Mouse (Mus musculus) spleen, adult 2 months (tissue): ENCODE data around the gene Rasl11a. TPM values are rescaled to one million over a fixed set of nuclear protein-coding genes. Genes with fewer than 3 reads are reported as not detected.

Source experiments
- DNase-seq, 2 experiments: peaks; one replicate each; pipeline versions ENCODE4 v3.0.0 to v3.0.0-alpha.2; 2012 to 2021; ENCODE audit warnings: low spot score in 2 of 2, low read depth in 1 of 2
- H3K27ac ChIP-seq: fragments of 200-500 bp; 2 replicates; pipeline ENCODE4 v1.5.1; 2012; ENCODE audit warnings: low read length, inconsistent platforms; ENCODE audit not compliant: insufficient read depth
- H3K27me3 ChIP-seq: fragments of 200-500 bp; 2 replicates; pipeline ENCODE4 v1.6.1; 2012; ENCODE audit warnings: mild to moderate bottlenecking, moderate library complexity, low read length, inconsistent platforms; ENCODE audit not compliant: control insufficient read depth, insufficient read depth
- H3K36me3 ChIP-seq: fragments of 200-500 bp; 2 replicates; pipeline ENCODE4 v1.6.1; 2012; ENCODE audit warnings: mild to moderate bottlenecking, low read length, inconsistent platforms; ENCODE audit not compliant: control insufficient read depth, insufficient read depth
- H3K4me1 ChIP-seq: fragments of 200-500 bp; 2 replicates; pipeline ENCODE4 v1.6.1; 2011; ENCODE audit warnings: inconsistent platforms; ENCODE audit not compliant: control insufficient read depth, insufficient read depth, insufficient read length
- H3K4me3 ChIP-seq: fragments of 200-500 bp; 2 replicates; pipeline ENCODE4 v1.5.1; 2011; ENCODE audit warnings: mild to moderate bottlenecking, inconsistent platforms; ENCODE audit not compliant: insufficient read depth, insufficient read length; ENCODE audit errors: extremely low read depth
- CTCF ChIP-seq: fragments of 200-500 bp; IDR thresholded peaks from 2 replicates; pipeline ENCODE4 v1.5.1; 2011; ENCODE audit warnings: mild to moderate bottlenecking, inconsistent platforms; ENCODE audit not compliant: insufficient read depth, insufficient read length, insufficient replicate concordance; ENCODE audit errors: extremely low read depth
- POLR2A ChIP-seq: fragments of 200-500 bp; IDR thresholded peaks from 2 replicates; pipeline ENCODE4 v1.6.1; 2011; ENCODE audit warnings: low read depth, low read length, inconsistent platforms
- WGBS: fragments of 180-500 bp; shearing (Covaris S2); methylation state at CpG from one replicate; pipeline ENCODE4 v1.1.7; 2018; 5-methylcytosine and 5-hydroxymethylcytosine counted together
- polyA plus RNA-seq: library from polyadenylated mRNA; depleted of rRNA; stranded (reverse); fragments of >200 nt; gene quantifications from 2 replicates; pipeline ENCODE4 v1.2.3, GENCODE M21; 2012; rRNA removed

Rasl11a gene
- 8.2 and 9.1 TPM in 2 replicates for polyA plus RNA-seq

DNA sequence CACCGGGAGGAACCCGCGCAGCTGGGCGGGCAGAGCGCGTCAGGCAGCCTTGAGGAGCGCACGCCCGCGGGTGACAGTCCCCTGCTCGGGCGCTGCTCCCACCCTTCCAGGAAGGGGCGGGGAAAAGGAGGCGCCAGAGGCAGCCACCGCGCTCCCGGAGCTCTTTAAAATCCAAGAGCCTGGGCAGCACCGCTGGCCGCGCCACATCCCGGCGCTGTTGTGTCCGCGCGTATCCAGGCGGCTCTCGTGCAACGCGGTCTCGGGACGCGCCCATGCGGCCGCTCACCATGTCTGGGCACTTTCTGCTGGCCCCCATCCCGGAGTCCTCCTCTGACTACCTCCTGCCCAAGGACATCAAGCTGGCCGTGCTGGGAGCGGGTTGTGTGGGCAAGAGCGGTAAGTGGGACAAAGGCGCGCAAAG lies at the start of gene Rasl11a:
Gene Rasl11a (plus strand): TSS at position 127 of the 421 bp plus-strand sequence.
- TF ChIP-seq CTCF (no peak), POLR2A (peak; percentile 13; the same call in 1 of the 2 replicates)
- peaks cover 9% of the 10 kb centered on the region for H3K27me3 ChIP-seq
- peak in 1 of 2 experiments; percentile 22 for DNase-seq
- no peaks in the 10 kb centered on the region for H3K36me3 ChIP-seq
- peak within 1 kb of the TSS; percentile 54 for H3K4me3 ChIP-seq
- peaks cover 8% of the 10 kb centered on the region for H3K4me1 ChIP-seq
- peak within 1 kb of the TSS; percentile 23 for H3K27ac ChIP-seq
- under 1% methylated on average over 40 of the region's 40 CpGs for WGBS

GRCm38 (mm10) chr5:146795728-146796127 lies 49.1 kb upstream of the Rasl11a start:
- H3K27me3 ChIP-seq, result no peaks in the 10 kb centered on the region
- no peaks in the 10 kb centered on the region for H3K36me3 ChIP-seq
- H3K27ac ChIP-seq, result no peak overlapping the region
- H3K4me3 ChIP-seq, result no peak overlapping the region
- WGBS, result 93% methylated on average over 13 of the region's 13 CpGs
- H3K4me1 ChIP-seq, result peaks cover 24% of the 10 kb centered on the region
- no peak for DNase-seq
- TF ChIP-seq POLR2A, result no peak
- TF ChIP-seq CTCF, result no peak

DNA sequence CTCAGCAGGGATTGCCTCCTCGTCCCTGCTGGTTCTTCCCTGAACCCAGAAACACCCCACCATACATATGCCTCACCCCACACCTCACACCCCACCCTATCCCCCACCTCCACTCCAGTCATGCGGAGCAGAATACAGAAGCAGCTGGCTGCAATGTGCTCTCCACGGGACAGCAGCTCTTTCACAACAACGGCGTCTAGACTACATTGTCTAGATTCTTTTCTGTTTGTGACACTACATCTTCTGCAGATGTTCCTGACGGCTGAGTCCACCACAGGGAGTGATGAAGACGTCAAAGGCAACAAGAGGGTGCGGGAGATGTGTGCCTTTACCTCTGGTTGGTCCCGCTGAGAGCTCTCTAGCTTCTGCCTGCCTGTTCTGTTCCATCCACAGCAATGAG lies 46.8 kb upstream of the Rasl11a start:
- Histone ChIP-seq H3K27me3 (no peaks in the 10 kb centered on the region), H3K4me1 (peaks cover 4% of the 10 kb centered on the region), H3K4me3 (no peak overlapping the region), H3K27ac (peak overlapping the region; percentile 26; the same call in 1 of the 2 replicates), H3K36me3 (no peaks in the 10 kb centered on the region)
- WGBS, result 61% methylated on average over 9 of the region's 9 CpGs
- DNase-seq, result no peak
- no peak for TF ChIP-seq POLR2A
- TF ChIP-seq CTCF, result no peak

DNA sequence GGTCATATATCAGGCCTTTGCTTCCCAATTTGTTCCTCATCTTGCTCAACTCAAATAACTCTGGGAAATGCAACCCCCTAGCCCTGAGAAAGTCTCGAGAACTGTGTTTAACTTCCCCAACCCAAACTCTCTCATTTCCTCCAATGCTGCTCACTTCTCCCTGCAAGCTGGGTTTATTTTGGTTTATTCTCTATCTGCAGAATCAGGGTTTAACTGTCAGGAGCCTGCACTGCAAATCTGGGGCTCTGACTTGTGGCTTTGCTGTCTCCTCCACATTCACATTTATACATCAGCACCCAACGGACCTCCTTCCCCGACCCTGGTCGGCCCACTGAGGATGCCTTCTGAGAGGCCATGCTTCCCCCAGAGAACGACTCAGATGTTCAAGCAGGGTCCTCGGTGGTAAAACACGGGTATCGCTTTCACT lies 38.9 kb upstream of the Rasl11a start:
- Histone ChIP-seq H3K36me3 (no peaks in the 10 kb centered on the region), H3K27me3 (no peaks in the 10 kb centered on the region), H3K4me3 (no peak overlapping the region), H3K27ac (peak overlapping the region; percentile 79), H3K4me1 (peaks cover 6% of the 10 kb centered on the region; the same call in 1 of the 2 replicates)
- no peak for DNase-seq
- no peak for TF ChIP-seq CTCF
- no peak for TF ChIP-seq POLR2A
- WGBS, result 9% methylated on average over 8 of the region's 8 CpGs

- Histone ChIP-seq H3K4me1 (peaks cover 6% of the 10 kb centered on the region; the same call in 1 of the 2 replicates), H3K36me3 (no peaks in the 10 kb centered on the region), H3K27ac (no peak overlapping the region), H3K4me3 (no peak overlapping the region), H3K27me3 (no peaks in the 10 kb centered on the region)
- 83% methylated on average over 5 of the region's 5 CpGs for WGBS
- no peak for TF ChIP-seq CTCF
- DNase-seq, result no peak
These were observed 34.9 kb upstream of the Rasl11a start for GRCm38 (mm10) chr5:146809951-146810350.

DNA sequence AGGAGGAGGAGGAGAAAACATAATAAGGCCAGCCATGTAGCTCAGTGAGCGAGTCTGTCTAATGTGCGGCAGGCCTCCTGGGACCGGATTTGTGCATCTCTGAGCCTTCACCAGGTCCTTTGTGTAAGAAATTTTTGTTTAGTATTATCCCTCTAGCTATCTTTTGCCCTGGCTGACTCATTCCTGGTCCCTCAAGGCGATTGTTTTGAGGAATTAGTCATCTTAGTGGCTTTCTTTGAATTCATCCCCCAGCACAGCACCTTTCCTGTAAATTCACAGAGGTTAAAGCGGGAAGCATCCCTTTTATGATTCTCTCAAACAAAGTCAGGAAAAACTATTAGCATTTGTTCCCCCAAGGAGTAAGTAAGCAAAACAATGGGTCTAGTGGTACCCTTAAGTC lies 32.0 kb upstream of the Rasl11a start:
- Histone ChIP-seq H3K27ac (no peak overlapping the region), H3K4me3 (no peak overlapping the region), H3K4me1 (no peaks in the 10 kb centered on the region), H3K27me3 (no peaks in the 10 kb centered on the region), H3K36me3 (no peaks in the 10 kb centered on the region)
- DNase-seq, result no peak
- no peak for TF ChIP-seq CTCF
- no peak for TF ChIP-seq POLR2A
- WGBS, result 94% methylated on average over 5 of the region's 5 CpGs

- no peak overlapping the region for H3K27ac ChIP-seq
- no peak for DNase-seq
- TF ChIP-seq POLR2A, result no peak
- no peak for TF ChIP-seq CTCF
- H3K36me3 ChIP-seq, result no peaks in the 10 kb centered on the region
- 93% methylated on average over 4 of the region's 4 CpGs for WGBS
- no peaks in the 10 kb centered on the region for H3K4me1 ChIP-seq
- no peak overlapping the region for H3K4me3 ChIP-seq
- H3K27me3 ChIP-seq, result no peaks in the 10 kb centered on the region
These were observed 31.4 kb upstream of the Rasl11a start for GRCm38 (mm10) chr5:146813421-146813820.
